In the genomic region with DNA sequence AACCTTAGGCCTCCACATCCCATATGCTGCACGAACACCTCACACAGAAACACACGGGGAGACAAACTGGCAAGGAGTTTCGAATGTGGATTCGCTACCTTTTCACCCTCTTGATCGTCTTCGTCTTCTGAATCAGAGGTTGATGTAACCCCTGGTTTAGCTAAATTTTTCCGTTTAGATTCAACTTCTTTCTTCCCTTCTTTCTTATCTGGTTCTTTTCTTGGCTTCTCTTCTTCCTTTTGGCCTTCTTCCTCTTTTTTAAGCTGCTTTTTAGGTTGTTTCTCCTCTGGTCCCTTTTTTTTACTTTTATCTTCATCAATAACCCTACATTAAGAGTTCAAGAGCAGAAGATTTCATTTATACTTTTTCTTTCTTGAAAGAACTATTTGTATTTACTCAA, we compare ENCODE assay signal across 23 mouse cellular contexts. TPM values are rescaled to one million over a fixed set of nuclear protein-coding genes. Genes with fewer than 3 reads are reported as not detected.
DNase-seq lines count a peak whose midpoint lies in the region; ATAC-seq and TF ChIP-seq lines count a peak whose summit lies in the region.
"Had no signal": no experiment of that assay in that cellular context is flagged by ENCODE, and none has a peak within 500 bp of the region (broad histone marks: within the 10 kb centered on the region; RNA-seq: fewer than 3 reads in every experiment).

No protein-coding gene starts in this region.

- DNase-seq in CH12.LX (ENCODE audit: extremely low read depth) (peak; percentile 13), MEL (ENCODE audit: low read depth, low spot score) (peak; percentile 69), MEL-GATA-1-ER (ENCODE audit: extremely low read depth, low read depth) (peak; percentile 50)
- DNase-seq in heart, postnatal 4 days: no peak
- no peak for DNase-seq in thymus, postnatal 10 days (ENCODE audit: low spot score in 2 of 2)
- DNase-seq: adrenal gland, adult 2 months; adrenal gland, adult 8-10 months; adrenal gland, postnatal 10 days; adrenal gland, postnatal 14 days; adrenal gland, postnatal 25 days; adrenal gland, postnatal 36 days; B cell, adult 2 months; cerebellum, adult 11 months; cerebellum, adult 11-12 months; cerebellum, adult 18-20 months; cerebellum, adult 2 months; cerebellum, adult 8-10 months; cerebellum, adult 9-10 months had no signal

- H3K79me2 ChIP-seq in CH12.LX (replicated peaks; ENCODE audit: control insufficient read depth, extremely low read depth, insufficient read depth, poor library complexity, severe bottlenecking) (peaks cover 3% of the 10 kb centered on the region; the same call in 1 of the 2 replicates), MEL (ENCODE audit: control insufficient read depth, insufficient read depth, low read length, poor library complexity) (no peaks in the 10 kb centered on the region)

- H3K27ac ChIP-seq in CH12.LX (ENCODE audit: insufficient read depth, low read depth) (peak overlapping the region; percentile 16; the same call in 1 of the 2 replicates), MEL (ENCODE audit: control insufficient read depth, low read depth, low read length) (peak overlapping the region; percentile 86)

- TF ChIP-seq CTCF in CH12.LX (conservative IDR thresholded peaks at IDR 0.05 in 1 of 2, IDR thresholded peaks at IDR 0.05 in 1 of 2; ENCODE audit: low read depth in 2 of 2, low read length in 2 of 2): no peak
- TF ChIP-seq CTCF in MEL (IDR thresholded peaks at IDR 0.05 in 2 of 3, conservative IDR thresholded peaks at IDR 0.05 in 1 of 3; ENCODE audit: control insufficient read depth in 1 of 3, insufficient read depth in 1 of 3, low read depth in 2 of 3, low read length in 3 of 3, poor library complexity in 1 of 3, severe bottlenecking in 1 of 3): no peak

- in situ Hi-C loops in CH12.LX (cut with MboI; ENCODE audit: low pct_ligation_motif_present, low pct_unique_long_range_greater_than_20kb, low sequenced_read_pairs): no loop called here

- H3K36me3 ChIP-seq in CH12.LX (replicated peaks in 1 of 2; ENCODE audit: control insufficient read depth in 1 of 2, insufficient read depth in 1 of 2, low read length in 1 of 2) (peaks cover 47 to 74% of the 10 kb centered on the region in 2 experiments), MEL (ENCODE audit: control insufficient read depth in 1 of 2, insufficient read depth in 2 of 2, low read length in 2 of 2) (peaks cover 32 to 67% of the 10 kb centered on the region in 2 experiments)

- H3K27me3 ChIP-seq in CH12.LX (replicated peaks): no peaks in the 10 kb centered on the region
- no peaks in the 10 kb centered on the region for H3K27me3 ChIP-seq in MEL (ENCODE audit: control insufficient read depth in 1 of 2, insufficient read depth in 2 of 2, low read length in 2 of 2)
- H3K27me3 ChIP-seq: Patski had no signal

- TF ChIP-seq POLR2A in CH12.LX (IDR thresholded peaks at IDR 0.05; ENCODE audit: low read depth, low read length) (no peak), MEL (IDR thresholded peaks at IDR 0.05; ENCODE audit: control insufficient read depth in 1 of 2, insufficient read depth in 1 of 2, low read depth in 1 of 2, low read length in 2 of 2, poor library complexity in 1 of 2) (no peak; a peak in 1 of 4 replicates)

- H3K4me2 ChIP-seq in CH12.LX (ENCODE audit: insufficient read depth, low read depth, poor library complexity, severe bottlenecking): no peak overlapping the region

- H3K4me3 ChIP-seq in CH12.LX (replicated peaks in 1 of 3; ENCODE audit: low read depth in 2 of 3, low read length in 2 of 3, poor library complexity in 1 of 3) (no peak overlapping the region), MEL (ENCODE audit: control insufficient read depth in 1 of 2, insufficient read depth in 1 of 2, low read depth in 2 of 2, low read length in 2 of 2) (0 out of 4 replicates have a peak overlapping the region, but pooled peaks of 1 of the 2 experiments have one; percentile 1)

- dilution Hi-C loops in CH12.LX (cut with MboI; ENCODE audit: extremely low pct_ligation_motif_present, extremely low pct_unique_long_range_greater_than_20kb, low sequenced_read_pairs): no loop called here

- H3K9ac ChIP-seq in CH12.LX (ENCODE audit: insufficient read depth, low read depth) (no peak overlapping the region), MEL (ENCODE audit: control insufficient read depth, low read depth, low read length, poor library complexity, severe bottlenecking) (peak overlapping the region; percentile 17)

- TF ChIP-seq EP300 in CH12.LX (IDR thresholded peaks at IDR 0.05; ENCODE audit: low read length) (no peak), MEL (IDR thresholded peaks at IDR 0.05; ENCODE audit: low read depth in 1 of 2, low read length in 2 of 2) (peak; percentile 79 to 87)

- H3K4me1 ChIP-seq in CH12.LX (ENCODE audit: control insufficient read depth in 1 of 2, insufficient read depth in 2 of 2) (peaks cover 0 to 27% of the 10 kb centered on the region in 2 experiments; a peak in 2 of 4 replicates), MEL (ENCODE audit: control insufficient read depth in 1 of 2, insufficient read depth in 2 of 2, low read length in 2 of 2) (peaks cover 9 to 17% of the 10 kb centered on the region in 2 experiments)

- ATAC-seq in inflammation-experienced regulatory T-cells, adult 6 months: no peak
- ATAC-seq: activated CD4-positive, CD25-positive, alpha-beta regulatory T cell, adult 4 months; CD4-positive, CD25-positive, alpha-beta regulatory T cell, adult 4 months; Patski had no signal

- H3K9me3 ChIP-seq in CH12.LX (replicated peaks; ENCODE audit: low read length) (no peaks in the 10 kb centered on the region), MEL (replicated peaks; ENCODE audit: insufficient read depth, low read length) (no peaks in the 10 kb centered on the region)
- H3K9me3 ChIP-seq: G1E had no signal

- no peak for TF ChIP-seq RAD21 in CH12.LX (IDR thresholded peaks at IDR 0.05; ENCODE audit: low read depth, low read length)
- no peak for TF ChIP-seq RAD21 in MEL (IDR thresholded peaks at IDR 0.05; ENCODE audit: low read depth, low read length)

TF ChIP-seq in CH12.LX, 34 proteins besides CTCF, POLR2A, EP300 and RAD21:
- no peak for TF ChIP-seq MAFK (IDR thresholded peaks at IDR 0.05; ENCODE audit: insufficient replicate concordance, low read length)
- TF ChIP-seq CHD1 (IDR thresholded peaks at IDR 0.05; ENCODE audit: low read depth, low read length): no peak
- TF ChIP-seq IRF4 (IDR thresholded peaks at IDR 0.05; ENCODE audit: low read depth, low read length): no peak
- no peak for TF ChIP-seq JUND (conservative IDR thresholded peaks at IDR 0.05; ENCODE audit: low read depth, low read length)

TF ChIP-seq in MEL, 35 proteins besides CTCF, POLR2A, EP300 and RAD21 (continues in another document):
- TF ChIP-seq USF2 (IDR thresholded peaks at IDR 0.05; ENCODE audit: borderline replicate concordance in 1 of 2, insufficient read depth in 1 of 2, low read depth in 1 of 2, low read length in 2 of 2): no peak
- TF ChIP-seq E2F4 (IDR thresholded peaks at IDR 0.05; ENCODE audit: borderline replicate concordance, low read depth, low read length): no peak
- TF ChIP-seq USF1 (IDR thresholded peaks at IDR 0.05; ENCODE audit: low read depth, low read length): no peak
- peak; percentile 82 for TF ChIP-seq TBP (IDR thresholded peaks at IDR 0.05; ENCODE audit: low read depth, low read length)
- TF ChIP-seq GABPA (IDR thresholded peaks at IDR 0.05; ENCODE audit: low read depth, low read length): no peak
- no peak for TF ChIP-seq UBTF (IDR thresholded peaks at IDR 0.05; ENCODE audit: borderline replicate concordance, insufficient read depth, low read depth, low read length)
- TF ChIP-seq KAT2A (conservative IDR thresholded peaks at IDR 0.05; ENCODE audit: low read depth, low read length): no peak
- TF ChIP-seq ETS1 (IDR thresholded peaks at IDR 0.05; ENCODE audit: low read depth, low read length): peak; percentile 42; the same call in 1 of the 2 replicates
- no peak for TF ChIP-seq CHD2 (IDR thresholded peaks at IDR 0.05; ENCODE audit: low read length)
- TF ChIP-seq MAX (IDR thresholded peaks at IDR 0.05; ENCODE audit: low read length): peak; percentile 34; the same call in 1 of the 2 replicates
- TF ChIP-seq MEF2A (IDR thresholded peaks at IDR 0.05; ENCODE audit: extremely low read depth, insufficient replicate concordance, low read depth, low read length, poor library complexity, severe bottlenecking): no peak
- no peak for TF ChIP-seq NRF1 (IDR thresholded peaks at IDR 0.05; ENCODE audit: insufficient read depth, low read depth, low read length, poor library complexity, severe bottlenecking)
- TF ChIP-seq MAZ (IDR thresholded peaks at IDR 0.05; ENCODE audit: low read depth, low read length): no peak
- TF ChIP-seq ZMIZ1 (IDR thresholded peaks at IDR 0.05; ENCODE audit: low read depth, low read length): no peak
- no peak for TF ChIP-seq ZKSCAN1 (IDR thresholded peaks at IDR 0.05; ENCODE audit: low read depth, low read length)
- no peak for TF ChIP-seq MYB (IDR thresholded peaks at IDR 0.05; ENCODE audit: low read depth, low read length)
- no peak for TF ChIP-seq HCFC1 (IDR thresholded peaks at IDR 0.05; ENCODE audit: low read depth, low read length)
- no peak; the same call in 1 of the 2 replicates for TF ChIP-seq RCOR1 (IDR thresholded peaks at IDR 0.05; ENCODE audit: low read depth, low read length)
- TF ChIP-seq GATA1 (IDR thresholded peaks at IDR 0.05; ENCODE audit: low read depth, low read length): peak; percentile 85
- TF ChIP-seq NELFE (IDR thresholded peaks at IDR 0.05; ENCODE audit: low read depth, low read length): no peak
- no peak for TF ChIP-seq TCF12 (IDR thresholded peaks at IDR 0.05; ENCODE audit: low read depth, low read length)

RNA-seq across cellular contexts. Expression of a gene that starts 21.4 kb away (rescaled TPM):
- 61.7 and 67.5 TPM in 2 replicates for total RNA-seq in CH12.LX (2012; rRNA removed)
- 107 and 114 TPM in 2 replicates for total RNA-seq in CH12.LX (2014; rRNA removed)
- 143 and 157 TPM in 2 replicates for polyA plus RNA-seq in CH12.LX (2012; ENCODE audit: insufficient read length, low read depth)
- 68.1 and 81.0 TPM in 2 replicates for total RNA-seq in MEL (2012; rRNA removed)
- polyA plus RNA-seq in MEL (2012; ENCODE audit: insufficient read depth in 1 of 2, insufficient read length in 2 of 2, low read depth in 1 of 2, low replicate concordance in 2 of 2, missing spikeins in 1 of 2): 100 to 1,000 TPM in 1 of 2 experiments, 10 to 100 TPM in 1; 54.0 to 161 TPM
- total RNA-seq in heart, postnatal 4 days (2021): 10 to 100 TPM; 64.5 to 68.7 TPM
- polyA plus RNA-seq in inflammation-experienced regulatory T-cells, adult 6 months (2017; shearing (Covaris generic)): 10 to 100 TPM; 64.5 to 71.5 (median 67.4) TPM

RNA-seq across cellular contexts. Expression of a gene that starts 47.3 kb away (rescaled TPM):
- total RNA-seq in CH12.LX (2012; rRNA removed): 18.2 and 18.6 TPM in 2 replicates
- total RNA-seq in CH12.LX (2014; rRNA removed): 28.7 and 31.2 TPM in 2 replicates
- 18.2 and 18.8 TPM in 2 replicates for polyA plus RNA-seq in CH12.LX (2012; ENCODE audit: insufficient read length, low read depth)
- 15.3 and 16.9 TPM in 2 replicates for total RNA-seq in MEL (2012; rRNA removed)
- 10 to 100 TPM in 1 of 2 experiments, not detected in 1; 12.0 TPM for polyA plus RNA-seq in MEL (2012; ENCODE audit: insufficient read depth in 1 of 2, insufficient read length in 2 of 2, low read depth in 1 of 2, low replicate concordance in 2 of 2, missing spikeins in 1 of 2)
- total RNA-seq in heart, postnatal 4 days (2021): 10 to 100 TPM; 25.3 to 26.6 TPM
- polyA plus RNA-seq in inflammation-experienced regulatory T-cells, adult 6 months (2017; shearing (Covaris generic)): 10 to 100 TPM; 41.9 to 49.3 (median 46.3) TPM

Comparison
In these comparisons a context has a peak if more than half of its experiments do, and no peak if none do; other contexts are left out.
1. DNase-seq: peak in CH12.LX (single experiment), MEL (single experiment) and MEL-GATA-1-ER (single experiment); none in heart, postnatal 4 days (single experiment) and thymus, postnatal 10 days (0 of 2).